Mouse (Mus musculus) kidney, embryonic 14.5 days (tissue): ENCODE data around the gene Dtnb. TPM values are rescaled to one million over a fixed set of nuclear protein-coding genes. Genes with fewer than 3 reads are reported as not detected.
"Not testable (repeated sequence)": the region's sequence is repeated elsewhere in the genome, so short reads cannot be mapped to it uniquely, and the experiment has no call there.

Experiments used
- ATAC-seq: fragments of 200-750 bp; cut with Nextera tagmentation; 2 replicates; pipeline ENCODE4 v1.8.0; 2017; ENCODE audit warnings: moderate number of reproducible peaks, mild to moderate bottlenecking, moderate TSS enrichment, moderate library complexity; ENCODE audit not compliant: low FRiP score, low TSS enrichment
- H3K27ac ChIP-seq: fragments of 300-500 bp; sonication (generic); 2 replicates; pipeline ENCODE4 v1.5.1; 2014; ENCODE audit warnings: low read depth, mild to moderate bottlenecking, low read length, moderate library complexity, mixed read lengths
- H3K27me3 ChIP-seq: fragments of 300-500 bp; sonication (generic); 2 replicates; pipeline ENCODE4 v1.6.1; 2014; ENCODE audit warnings: mild to moderate bottlenecking, low read length; ENCODE audit not compliant: control insufficient read depth, insufficient read depth
- H3K36me3 ChIP-seq: fragments of 300-500 bp; sonication (generic); 2 replicates; pipeline ENCODE4 v1.6.1; 2014; ENCODE audit warnings: low read length, mixed read lengths; ENCODE audit not compliant: control insufficient read depth, insufficient read depth
- H3K4me1 ChIP-seq: fragments of 300-500 bp; sonication (generic); 2 replicates; pipeline ENCODE4 v1.6.1; 2014; ENCODE audit warnings: low read length, mixed read lengths; ENCODE audit not compliant: control insufficient read depth, insufficient read depth
- H3K4me2 ChIP-seq: fragments of 300-500 bp; sonication (generic); replicated peaks from 2 replicates; pipeline ENCODE4 v1.6.1; 2014; ENCODE audit warnings: low read depth, mild to moderate bottlenecking, low read length
- H3K4me3 ChIP-seq: fragments of 300-500 bp; sonication (generic); 2 replicates; pipeline ENCODE4 v1.5.1; 2014; ENCODE audit warnings: mild to moderate bottlenecking, low read length
- H3K9ac ChIP-seq: fragments of 300-500 bp; sonication (generic); 2 replicates; pipeline ENCODE4 v1.6.1; 2014; ENCODE audit warnings: low read depth, mild to moderate bottlenecking, low read length, moderate library complexity
- H3K9me3 ChIP-seq: fragments of 300-500 bp; sonication (generic); 2 replicates; pipeline ENCODE4 v1.6.1; 2016; ENCODE audit warnings: low read length; ENCODE audit not compliant: control insufficient read depth
- WGBS: fragments of 180-500 bp; shearing (Covaris S2); extraction: QIAGEN DNeasy Blood & Tissue Kit; methylation state at CpG from one replicate; pipeline ENCODE4 v1.1.7; 2014; 5-methylcytosine and 5-hydroxymethylcytosine counted together
- polyA plus RNA-seq: library from polyadenylated mRNA; unstranded; fragments of >200 nt; fragmentation: Nextera tagmentation; extraction: Ambion mirVana; gene quantifications from 2 replicates; pipeline ENCODE4 v1.2.1, GENCODE M21; 2014

Dtnb gene
- polyA plus RNA-seq, 1 experiment from 2014 or later = 59.5 TPM

- not testable (repeated sequence) for H3K9ac ChIP-seq, H3K4me2 ChIP-seq, H3K4me1 ChIP-seq, ATAC-seq, H3K27me3 ChIP-seq, H3K36me3 ChIP-seq, H3K27ac ChIP-seq, H3K9me3 ChIP-seq, H3K4me3 ChIP-seq
- WGBS = 96% methylated on average over 17 of the region's 17 CpGs
Observed at GRCm38 (mm10) chr12:3690926-3691529, 118.8 kb downstream of the Dtnb start.

GRCm38 (mm10) chr12:3692795-3693392 lies 120.7 kb downstream of the Dtnb start:
- WGBS = 91% methylated on average over 6 of the region's 6 CpGs
- no peak for ATAC-seq

GRCm38 (mm10) chr12:3695741-3696501 lies 123.7 kb downstream of the Dtnb start:
- Histone ChIP-seq H3K36me3 (peaks cover 4% of the 10 kb centered on the region; the same call in 1 of the 2 replicates), H3K4me2 (no peak overlapping the region), H3K27me3 (no peaks in the 10 kb centered on the region), H3K9me3 (no peaks in the 10 kb centered on the region), H3K27ac (no peak overlapping the region), H3K4me3 (no peak overlapping the region), H3K9ac (no peak overlapping the region), H3K4me1 (no peaks in the 10 kb centered on the region)
- WGBS = 74% methylated on average over 5 of the region's 5 CpGs
- peak; percentile 39; the same call in 1 of the 2 replicates for ATAC-seq

More at GRCm38 (mm10) chr12:3692795-3693392, 120.7 kb downstream of the Dtnb start:
- no peaks in the 10 kb centered on the region for H3K9me3 ChIP-seq
- no peaks in the 10 kb centered on the region for H3K36me3 ChIP-seq
- H3K4me2 ChIP-seq = no peak overlapping the region
- H3K4me1 ChIP-seq = no peaks in the 10 kb centered on the region
- no peaks in the 10 kb centered on the region for H3K27me3 ChIP-seq
- no peak overlapping the region for H3K27ac ChIP-seq
- no peak overlapping the region for H3K9ac ChIP-seq
- no peak overlapping the region for H3K4me3 ChIP-seq

- Histone ChIP-seq H3K27ac (no peak overlapping the region), H3K9me3 (no peaks in the 10 kb centered on the region), H3K27me3 (no peaks in the 10 kb centered on the region), H3K36me3 (peaks cover 4% of the 10 kb centered on the region; the same call in 1 of the 2 replicates), H3K4me2 (no peak overlapping the region), H3K4me3 (no peak overlapping the region), H3K4me1 (no peaks in the 10 kb centered on the region), H3K9ac (no peak overlapping the region)
- WGBS = 88% methylated on average over 4 of the region's 4 CpGs
- ATAC-seq = no peak
Observed at GRCm38 (mm10) chr12:3700503-3700902, 128.3 kb downstream of the Dtnb start.

GRCm38 (mm10) chr12:3702903-3703302 lies 130.7 kb downstream of the Dtnb start:
- Histone ChIP-seq H3K36me3 (peaks cover 4% of the 10 kb centered on the region; the same call in 1 of the 2 replicates), H3K9ac (no peak overlapping the region), H3K9me3 (no peaks in the 10 kb centered on the region), H3K27me3 (no peaks in the 10 kb centered on the region), H3K27ac (no peak overlapping the region), H3K4me1 (no peaks in the 10 kb centered on the region), H3K4me3 (no peak overlapping the region), H3K4me2 (no peak overlapping the region)
- no peak for ATAC-seq
- 87% methylated on average over 7 of the region's 7 CpGs for WGBS

GRCm38 (mm10) chr12:3719151-3719721 lies 147.1 kb downstream of the Dtnb start:
- 72% methylated on average over 4 of the region's 4 CpGs for WGBS

GRCm38 (mm10) chr12:3720527-3720926 lies 148.3 kb downstream of the Dtnb start:
- no peak for ATAC-seq
- WGBS = 92% methylated on average over 2 of the region's 2 CpGs
- Histone ChIP-seq H3K4me1 (no peaks in the 10 kb centered on the region), H3K9me3 (no peaks in the 10 kb centered on the region), H3K4me3 (no peak overlapping the region), H3K4me2 (no peak overlapping the region), H3K27me3 (no peaks in the 10 kb centered on the region), H3K36me3 (no peaks in the 10 kb centered on the region), H3K27ac (no peak overlapping the region), H3K9ac (no peak overlapping the region)

More at GRCm38 (mm10) chr12:3719151-3719721, 147.1 kb downstream of the Dtnb start:
- ATAC-seq = no peak
- Histone ChIP-seq H3K9me3 (no peaks in the 10 kb centered on the region), H3K9ac (no peak overlapping the region), H3K4me2 (no peak overlapping the region), H3K27me3 (no peaks in the 10 kb centered on the region), H3K27ac (no peak overlapping the region), H3K4me1 (no peaks in the 10 kb centered on the region), H3K4me3 (no peak overlapping the region), H3K36me3 (no peaks in the 10 kb centered on the region)

- 44% methylated on average over 3 of the region's 3 CpGs for WGBS
- Histone ChIP-seq H3K9me3 (no peaks in the 10 kb centered on the region), H3K9ac (no peak overlapping the region), H3K4me3 (no peak overlapping the region), H3K27ac (no peak overlapping the region), H3K27me3 (no peaks in the 10 kb centered on the region), H3K36me3 (no peaks in the 10 kb centered on the region), H3K4me1 (no peaks in the 10 kb centered on the region), H3K4me2 (no peak overlapping the region)
- ATAC-seq = no peak
Observed at GRCm38 (mm10) chr12:3723762-3724161, 151.6 kb downstream of the Dtnb start.
